Mouse (Mus musculus) megakaryocyte, embryonic 14.5 days (primary cell): ENCODE measurements around the gene Evl.

Experiments
- FLI1 ChIP-seq: IDR thresholded peaks from 2 replicates; pipeline ENCODE4 v1.6.1; 2012; ENCODE audit warnings: low read length, inconsistent platforms, mixed read lengths
- GATA1 ChIP-seq: IDR thresholded peaks from 3 replicates; pipeline ENCODE4 v1.6.1; 2012; ENCODE audit warnings: mixed read lengths, low read length, inconsistent platforms, borderline replicate concordance

- TF ChIP-seq GATA1 (no peak), FLI1 (no peak)
Measured at GRCm38 (mm10) chr12:108563238-108563637, 8.7 kb downstream of the Evl start.
